Mouse (Mus musculus) C2C12 (cell line): ENCODE results near the gene Ets1. TPM values are rescaled to one million over a fixed set of nuclear protein-coding genes. Genes with fewer than 3 reads are reported as not detected.

Source experiments
- H3K27me3 ChIP-seq: one replicate; pipeline ENCODE4 v1.6.1; 2011; ENCODE audit not compliant: control insufficient read depth, insufficient read depth, insufficient read length
- H3K36me3 ChIP-seq: one replicate; pipeline ENCODE4 v1.6.1; 2011; ENCODE audit not compliant: control insufficient read depth, insufficient read depth
- H3K4me3 ChIP-seq: one replicate; pipeline ENCODE4 v1.5.1; 2011; ENCODE audit warnings: mild to moderate bottlenecking, control low read depth; ENCODE audit not compliant: poor library complexity, insufficient read depth, severe bottlenecking
- H3K79me2 ChIP-seq: one replicate; pipeline ENCODE4 v1.6.1; 2011; ENCODE audit not compliant: control insufficient read depth, insufficient read depth
- H3K79me3 ChIP-seq: one replicate; pipeline ENCODE4 v1.6.1; 2011; ENCODE audit warnings: low read depth, control low read depth
- H3ac ChIP-seq: one replicate; pipeline ENCODE3; 2011; ENCODE audit warnings: low read depth; ENCODE audit not compliant: control insufficient read depth, insufficient read length
- CEBPB ChIP-seq: IDR thresholded peaks from one replicate; pipeline ENCODE4 v1.6.1; 2011; ENCODE audit warnings: low read depth, mild to moderate bottlenecking, control low read depth, moderate library complexity
- CTCF ChIP-seq: IDR thresholded peaks from one replicate; pipeline ENCODE4 v1.5.1; 2011; ENCODE audit not compliant: control insufficient read depth, insufficient read depth, insufficient read length
- FOSL1 ChIP-seq: IDR thresholded peaks from one replicate; pipeline ENCODE4 v1.8.0; 2011; ENCODE audit warnings: mild to moderate bottlenecking, low read length; ENCODE audit not compliant: poor library complexity, insufficient read depth, severe bottlenecking
- MAX ChIP-seq: IDR thresholded peaks from one replicate; pipeline ENCODE4 v1.6.1; 2011; ENCODE audit warnings: mild to moderate bottlenecking, control low read depth
- MYOD1 ChIP-seq: IDR thresholded peaks from one replicate; pipeline ENCODE4 v1.6.1; 2011; ENCODE audit warnings: low read depth; ENCODE audit not compliant: control insufficient read depth, insufficient read length
- MYOG ChIP-seq: IDR thresholded peaks from one replicate; pipeline ENCODE4 v1.6.1; 2011; ENCODE audit not compliant: control insufficient read depth, insufficient read length; ENCODE audit errors: extremely low read depth
- USF1 ChIP-seq: IDR thresholded peaks from one replicate; pipeline ENCODE4 v1.6.1; 2011; ENCODE audit warnings: low read depth, mild to moderate bottlenecking, control low read depth, moderate library complexity
- polyA plus RNA-seq: library from polyadenylated mRNA; unstranded; fragments of >200 nt; fragmentation: generic; extraction: Trizol; gene quantifications from one replicate; pipeline ENCODE4 v1.2.1, GENCODE M21; 2012; ENCODE audit warnings: missing spikeins

Gene Ets1
- polyA plus RNA-seq, 1 experiment = 9.4 TPM

DNA sequence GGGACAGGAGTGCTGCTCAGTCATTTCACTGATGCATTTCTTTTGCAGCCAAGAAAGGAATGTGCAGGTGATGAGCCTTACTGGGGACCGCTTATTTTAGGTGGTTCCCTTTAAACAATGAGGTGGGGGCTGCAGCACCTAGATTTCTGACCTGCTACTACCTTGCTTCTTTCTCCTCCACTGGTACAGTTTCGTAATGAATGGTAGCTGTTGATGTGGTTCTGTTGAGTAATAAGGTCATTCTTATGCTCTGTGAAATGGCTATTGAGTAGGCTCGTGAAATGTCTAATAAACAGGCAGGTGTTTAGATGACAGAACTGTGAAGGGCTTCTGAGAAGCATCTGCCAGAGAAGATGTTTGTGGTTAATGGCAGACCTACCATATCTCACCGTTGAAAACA lies 25.5 kb downstream of the Ets1 start:
- H3K79me2 ChIP-seq = no peaks in the 10 kb centered on the region
- H3K36me3 ChIP-seq = no peaks in the 10 kb centered on the region
- TF ChIP-seq FOSL1 (no peak), CEBPB (no peak), MYOD1 (no peak), USF1 (no peak), MAX (no peak), CTCF (no peak), MYOG (no peak)
- H3ac ChIP-seq = no peak overlapping the region
- H3K79me3 ChIP-seq = no peaks in the 10 kb centered on the region
- no peak overlapping the region for H3K4me3 ChIP-seq
- no peaks in the 10 kb centered on the region for H3K27me3 ChIP-seq

GRCm38 (mm10) chr9:32666611-32667517 lies 30.8 kb downstream of the Ets1 start:
- no peak overlapping the region for H3K4me3 ChIP-seq
- H3K79me3 ChIP-seq = no peaks in the 10 kb centered on the region
- no peaks in the 10 kb centered on the region for H3K27me3 ChIP-seq
- TF ChIP-seq MYOG (no peak), USF1 (no peak), MYOD1 (no peak), MAX (no peak), CEBPB (no peak), CTCF (no peak), FOSL1 (no peak)
- no peaks in the 10 kb centered on the region for H3K36me3 ChIP-seq
- no peaks in the 10 kb centered on the region for H3K79me2 ChIP-seq
- no peak overlapping the region for H3ac ChIP-seq

DNA sequence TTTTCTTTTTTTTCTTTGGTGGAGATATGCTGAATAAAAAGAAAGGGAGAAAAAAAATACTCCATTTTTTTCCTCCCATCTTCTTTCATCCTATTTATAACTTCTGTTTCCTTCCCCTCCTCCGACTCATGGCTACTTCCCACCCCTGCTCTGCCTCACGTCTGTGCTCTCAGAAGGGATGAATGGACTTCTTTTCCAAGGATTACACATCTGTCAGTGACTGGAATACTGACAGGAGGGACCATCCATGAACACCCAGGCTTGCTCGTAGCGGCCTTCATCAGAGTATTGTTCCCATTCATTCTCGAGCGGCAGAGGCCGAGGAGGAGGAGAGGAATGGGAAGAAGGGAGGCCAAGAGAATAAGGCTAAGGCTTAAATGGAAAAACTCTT lies 31.5 kb downstream of the Ets1 start:
- Histone ChIP-seq H3ac (no peak overlapping the region), H3K79me2 (no peaks in the 10 kb centered on the region), H3K36me3 (no peaks in the 10 kb centered on the region), H3K79me3 (no peaks in the 10 kb centered on the region), H3K4me3 (no peak overlapping the region), H3K27me3 (no peaks in the 10 kb centered on the region)
- TF ChIP-seq MAX = no peak
- TF ChIP-seq CTCF = no peak
- TF ChIP-seq MYOG = no peak
- TF ChIP-seq MYOD1 = no peak
- no peak for TF ChIP-seq USF1
- TF ChIP-seq CEBPB = no peak
- no peak for TF ChIP-seq FOSL1

- Histone ChIP-seq H3K79me3 (no peaks in the 10 kb centered on the region), H3K4me3 (no peak overlapping the region), H3K79me2 (no peaks in the 10 kb centered on the region), H3K36me3 (no peaks in the 10 kb centered on the region), H3K27me3 (no peaks in the 10 kb centered on the region), H3ac (no peak overlapping the region)
- TF ChIP-seq CTCF (no peak), MYOD1 (no peak), MYOG (no peak), FOSL1 (no peak), USF1 (no peak), CEBPB (no peak), MAX (no peak)
These were observed 32.2 kb downstream of the Ets1 start for GRCm38 (mm10) chr9:32668075-32668673.

DNA sequence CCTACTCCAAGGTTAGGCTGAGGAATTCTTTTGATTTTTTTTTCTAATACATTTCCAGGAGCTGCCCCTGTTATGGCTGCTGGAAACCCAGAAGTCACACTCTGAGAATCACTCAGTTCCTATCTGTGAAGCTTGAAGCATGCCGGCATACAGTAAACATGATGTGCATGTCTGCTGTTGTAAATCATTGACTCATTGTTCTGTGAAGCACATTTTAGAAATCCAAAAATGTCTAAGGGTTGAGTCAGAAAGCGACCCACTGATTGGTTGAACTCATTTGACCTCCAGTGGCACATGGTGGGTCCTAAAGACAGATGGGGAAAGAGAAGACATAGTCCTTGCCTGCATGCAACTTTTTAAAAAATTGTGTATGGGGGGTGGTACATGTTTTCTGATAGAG lies 33.4 kb downstream of the Ets1 start:
- no peak overlapping the region for H3ac ChIP-seq
- TF ChIP-seq MYOG = no peak
- peak; percentile 14 for TF ChIP-seq FOSL1
- peak; percentile 29 for TF ChIP-seq USF1
- no peak overlapping the region for H3K4me3 ChIP-seq
- H3K79me2 ChIP-seq = no peaks in the 10 kb centered on the region
- H3K79me3 ChIP-seq = no peaks in the 10 kb centered on the region
- no peaks in the 10 kb centered on the region for H3K27me3 ChIP-seq
- H3K36me3 ChIP-seq = no peaks in the 10 kb centered on the region
